Mouse (Mus musculus): Measurements from ENCODE around the gene Tmcc3.
"Not testable (repeated sequence)": the region's sequence is repeated elsewhere in the genome, so short reads cannot be mapped to it uniquely, and the experiment has no call there.

Tmcc3 gene

GRCm38 (mm10) chr10:94595705-94596104 lies 284.0 kb downstream of the Tmcc3 start:
- no peak for DNase-seq

DNA sequence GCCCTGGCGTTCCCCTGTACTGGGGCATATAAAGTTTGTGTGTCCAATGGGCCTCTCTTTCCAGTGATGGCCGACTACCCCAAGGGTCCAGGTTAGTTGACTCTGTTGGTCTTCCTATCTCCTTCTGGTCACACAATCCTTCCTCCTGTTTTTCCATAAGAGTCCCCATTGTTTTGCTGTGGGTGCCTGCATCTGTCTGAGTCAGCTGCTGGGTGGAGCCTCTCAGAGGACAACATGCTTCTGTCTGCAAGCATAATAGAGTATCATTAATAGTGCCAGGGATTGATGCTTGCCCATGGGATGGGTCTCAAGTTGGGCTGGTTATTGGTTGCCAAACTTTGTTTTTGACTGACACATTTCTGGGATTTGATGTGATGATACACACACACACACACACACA lies 288.1 kb downstream of the Tmcc3 start:
- not testable (repeated sequence) for DNase-seq

DNA sequence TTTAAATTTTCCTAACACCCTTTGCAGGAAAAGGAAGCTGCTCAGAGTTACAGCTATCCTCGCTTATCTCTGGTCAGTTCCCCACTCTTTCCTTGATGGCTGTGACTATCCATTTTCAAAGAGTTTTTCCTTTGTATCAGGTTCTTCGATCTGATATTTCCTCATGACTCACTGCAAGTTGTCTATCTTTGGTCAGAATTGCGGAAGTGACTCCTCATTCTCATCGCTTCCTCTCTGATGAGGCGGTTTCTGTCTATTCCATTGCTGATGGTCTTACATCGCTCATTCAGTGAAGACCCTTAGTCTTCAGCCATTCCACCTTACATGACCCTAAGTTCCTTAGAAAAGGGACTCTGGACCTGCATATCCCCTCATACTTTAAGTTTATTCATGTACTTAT lies 289.3 kb downstream of the Tmcc3 start:
- no peak for DNase-seq

DNA sequence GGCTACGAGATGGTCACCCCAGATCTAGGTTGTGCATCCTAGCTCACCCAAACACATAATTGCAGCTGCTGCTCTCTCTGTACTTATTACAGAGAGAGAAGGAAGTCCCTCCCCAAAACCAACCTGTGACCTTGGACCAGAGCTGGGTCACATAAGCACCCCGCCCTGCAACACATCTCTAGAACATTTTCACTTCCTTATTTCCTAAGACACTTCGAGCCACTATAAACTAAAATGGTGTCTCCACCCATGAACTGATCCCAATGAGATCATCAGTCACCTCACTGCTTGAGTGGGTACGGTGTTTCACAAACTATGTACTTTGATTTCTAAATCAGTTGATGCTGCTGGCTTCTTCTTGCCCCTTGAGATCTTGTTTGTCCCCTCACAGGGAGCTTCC lies 293.7 kb downstream of the Tmcc3 start:
- no peak for DNase-seq

DNA sequence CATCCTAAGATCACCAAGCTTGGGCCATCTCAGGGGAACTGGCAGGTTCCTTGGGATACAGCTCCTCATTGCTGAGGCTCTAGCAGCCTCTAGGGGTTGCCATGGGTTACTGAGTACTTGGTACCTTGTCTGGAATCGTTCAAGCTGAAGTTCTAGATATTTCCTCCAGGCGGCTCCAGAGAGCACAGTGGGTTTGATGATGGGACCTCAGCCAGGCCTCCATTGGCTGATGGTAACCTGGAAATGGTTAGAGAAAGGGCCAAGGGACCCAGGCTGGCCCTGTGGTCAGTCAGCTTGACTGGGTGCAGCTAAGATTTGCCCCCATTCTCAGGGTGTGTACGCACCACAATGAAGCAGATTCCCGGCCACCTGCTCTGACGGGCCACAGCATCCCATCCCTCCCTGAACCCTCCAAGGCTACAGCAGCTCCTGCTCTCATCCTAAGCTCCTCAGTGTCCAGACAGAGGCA lies 297.6 kb downstream of the Tmcc3 start:
- DNase-seq, result peak; percentile 75 to 86

GRCm38 (mm10) chr10:94611228-94611968 lies 299.6 kb downstream of the Tmcc3 start:
- no peak for DNase-seq

- no peak for DNase-seq
Measured at GRCm38 (mm10) chr10:94611969-94612440, 300.3 kb downstream of the Tmcc3 start.

DNA sequence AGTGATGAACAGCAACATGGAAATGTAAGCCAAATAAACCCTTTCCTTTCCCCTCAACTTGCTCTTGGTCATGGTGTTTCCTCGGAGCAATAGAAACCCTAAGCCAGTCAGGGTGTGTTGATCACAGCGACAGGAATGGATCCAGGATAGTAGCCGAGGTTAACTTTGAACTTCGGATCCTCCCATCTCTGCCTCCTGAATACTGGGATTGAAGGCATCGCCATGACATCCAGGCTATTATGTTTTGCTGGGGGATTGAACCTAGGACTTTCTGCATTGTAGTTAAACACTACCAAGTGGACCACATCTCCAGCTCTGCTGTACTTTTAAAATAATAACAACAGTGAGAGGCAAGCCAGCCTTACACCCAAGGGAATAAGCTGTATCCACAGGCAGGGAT lies 307.8 kb downstream of the Tmcc3 start:
- no peak for DNase-seq

DNA sequence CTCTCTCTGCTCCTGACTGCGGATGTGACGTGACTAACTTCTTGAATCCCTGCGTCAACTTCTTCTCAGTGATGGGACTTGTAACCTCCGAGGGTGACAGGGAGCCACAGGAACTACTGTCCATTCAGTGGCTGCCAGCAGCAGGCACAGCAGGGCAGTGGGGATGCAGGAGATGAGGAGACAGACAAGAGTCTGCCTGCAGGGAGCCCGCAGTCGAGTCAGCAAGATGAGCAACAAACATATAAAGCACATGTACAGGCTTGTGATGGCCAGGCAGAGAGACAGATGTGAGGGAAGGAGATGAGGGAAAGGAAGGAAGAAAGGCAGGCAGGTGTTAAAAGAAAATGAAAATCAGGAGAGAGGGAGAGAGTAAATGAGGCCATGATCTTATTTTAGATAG lies 308.8 kb downstream of the Tmcc3 start:
- DNase-seq, result no peak

DNA sequence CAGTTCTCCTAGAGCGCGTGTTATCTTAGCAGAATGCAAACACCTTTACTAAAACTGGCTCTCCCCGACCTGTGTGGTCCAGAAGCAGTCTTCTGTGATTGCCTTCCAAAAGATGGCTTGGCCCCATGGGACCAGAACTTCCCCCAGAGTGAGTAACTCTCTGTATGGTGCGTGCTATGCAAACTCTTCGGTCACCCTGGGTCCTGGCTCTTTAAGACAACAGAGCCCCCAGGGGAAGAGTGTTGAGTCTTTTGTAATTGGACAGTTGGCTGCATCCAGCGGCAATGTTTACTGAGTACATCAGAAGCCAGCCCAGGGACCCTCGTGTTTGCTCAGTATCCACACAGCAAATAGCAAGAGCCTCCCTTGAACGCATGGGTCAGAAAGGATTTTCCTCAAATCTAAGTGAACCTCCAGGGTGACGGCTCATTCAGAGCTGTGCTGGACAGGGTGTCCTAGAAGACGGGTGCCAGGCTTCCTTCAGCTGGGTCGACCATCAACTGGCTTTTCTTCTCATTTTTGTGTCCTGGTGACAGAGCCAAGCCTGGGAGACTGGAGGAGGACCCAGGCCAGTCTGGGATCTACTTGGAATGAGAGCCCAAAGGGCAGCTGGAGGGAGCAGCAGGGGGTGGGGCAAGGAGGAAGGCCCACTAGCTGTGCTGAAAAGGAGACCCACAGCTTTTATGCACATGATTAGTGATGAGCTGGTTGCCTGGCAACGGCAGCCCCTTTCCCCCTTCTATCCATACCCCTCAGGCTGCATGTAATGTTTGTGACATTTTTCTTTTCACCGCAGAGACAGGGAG lies 309.9 kb downstream of the Tmcc3 start:
- no peak for DNase-seq

DNA sequence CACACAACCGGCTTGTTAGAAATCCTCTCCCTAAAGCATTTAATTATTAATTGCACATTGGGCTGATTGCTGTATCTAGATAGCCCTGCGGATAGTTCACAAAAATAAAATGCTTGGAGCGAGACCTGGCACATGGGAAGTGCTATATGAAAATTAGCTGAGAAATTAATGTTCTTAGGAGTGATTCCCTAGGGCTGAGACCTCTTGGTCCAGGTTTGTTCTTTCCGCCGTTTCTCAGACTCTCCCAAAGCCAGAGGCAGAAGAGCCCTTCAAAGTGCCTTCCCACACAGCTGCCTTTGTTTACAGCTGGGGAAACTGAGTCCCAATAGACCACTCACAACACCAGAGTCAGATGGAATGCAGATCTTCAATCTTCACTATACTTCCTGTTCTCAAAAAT lies 310.5 kb downstream of the Tmcc3 start:
- no peak for DNase-seq

DNA sequence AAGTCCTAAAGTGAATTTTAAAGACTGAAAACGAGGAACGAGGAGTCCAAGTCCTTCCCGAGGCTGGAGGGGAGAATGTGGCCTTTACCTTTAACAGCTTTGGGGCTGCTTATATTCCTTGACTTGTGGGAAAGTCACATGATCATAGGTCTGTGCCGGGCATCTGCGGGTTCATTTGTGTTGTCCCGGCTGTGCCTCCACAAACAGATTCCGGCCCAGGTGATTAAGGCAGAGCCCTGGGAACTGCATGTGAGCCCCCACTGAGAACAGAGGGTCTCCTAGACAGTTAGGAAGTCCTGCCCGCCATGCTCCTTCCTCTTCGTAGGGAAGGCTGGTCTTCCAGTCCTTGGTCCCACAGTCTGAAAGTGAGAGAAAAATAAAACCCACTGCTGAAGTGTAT lies 311.1 kb downstream of the Tmcc3 start:
- DNase-seq, result no peak

DNA sequence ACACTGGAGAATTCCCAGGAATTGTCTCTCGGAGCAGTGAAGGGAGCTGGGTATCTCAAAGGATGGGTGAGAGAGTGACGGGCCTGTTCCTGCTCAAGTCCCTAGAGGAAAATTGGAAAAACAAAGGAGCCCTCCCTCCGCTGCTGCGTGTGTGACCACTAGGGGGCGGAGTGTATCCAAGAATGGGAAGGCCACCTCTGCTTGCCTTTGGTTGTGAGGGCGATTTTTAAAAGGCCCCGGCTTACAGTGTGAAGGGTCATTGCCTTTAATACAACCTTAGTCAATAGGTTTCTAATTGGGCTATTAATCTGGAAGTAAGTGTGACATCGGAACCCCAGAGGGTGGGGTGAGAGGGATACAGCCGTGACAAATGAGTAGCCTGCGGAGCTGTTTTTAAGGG lies 311.9 kb downstream of the Tmcc3 start:
- DNase-seq, result peak; percentile 52 to 82

GRCm38 (mm10) chr10:94625036-94625435 lies 313.3 kb downstream of the Tmcc3 start:
- DNase-seq, result no peak

GRCm38 (mm10) chr10:94625606-94626005 lies 313.9 kb downstream of the Tmcc3 start:
- DNase-seq, result no peak

GRCm38 (mm10) chr10:94630771-94631280 lies 319.1 kb downstream of the Tmcc3 start:
- no peak for DNase-seq

DNA sequence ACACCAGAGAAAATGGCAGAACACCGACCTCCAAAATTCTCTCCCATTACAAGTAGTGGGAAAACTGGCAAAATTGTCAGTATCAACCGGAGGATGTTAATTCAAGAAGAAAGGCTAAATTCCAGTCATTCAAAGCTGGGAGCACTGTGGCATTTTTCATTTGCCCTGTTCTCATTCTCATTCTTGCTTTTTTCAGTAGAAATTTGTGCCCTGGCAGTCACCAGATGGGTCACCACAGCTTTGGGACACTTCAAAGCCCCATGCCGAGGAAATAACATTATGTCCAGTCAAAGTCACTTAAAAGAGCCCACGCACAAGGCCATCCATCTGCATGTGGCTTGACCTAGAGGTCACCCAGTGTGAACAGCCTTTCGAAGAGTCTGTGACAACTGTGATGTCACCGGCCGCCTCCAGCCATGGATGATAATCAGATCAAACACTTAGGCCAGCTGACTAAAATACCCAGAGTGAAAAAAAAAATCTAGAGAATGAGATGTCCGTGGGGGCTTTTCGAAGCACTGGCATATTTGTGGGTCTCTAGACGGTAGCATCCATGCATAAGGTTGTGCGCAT lies 319.9 kb downstream of the Tmcc3 start:
- no peak for DNase-seq

GRCm38 (mm10) chr10:94632245-94632644 lies 320.5 kb downstream of the Tmcc3 start:
- DNase-seq, result no peak

GRCm38 (mm10) chr10:94638599-94638998 lies 326.9 kb downstream of the Tmcc3 start:
- DNase-seq, result no peak

GRCm38 (mm10) chr10:94639281-94639680 lies 327.5 kb downstream of the Tmcc3 start:
- no peak for DNase-seq

DNA sequence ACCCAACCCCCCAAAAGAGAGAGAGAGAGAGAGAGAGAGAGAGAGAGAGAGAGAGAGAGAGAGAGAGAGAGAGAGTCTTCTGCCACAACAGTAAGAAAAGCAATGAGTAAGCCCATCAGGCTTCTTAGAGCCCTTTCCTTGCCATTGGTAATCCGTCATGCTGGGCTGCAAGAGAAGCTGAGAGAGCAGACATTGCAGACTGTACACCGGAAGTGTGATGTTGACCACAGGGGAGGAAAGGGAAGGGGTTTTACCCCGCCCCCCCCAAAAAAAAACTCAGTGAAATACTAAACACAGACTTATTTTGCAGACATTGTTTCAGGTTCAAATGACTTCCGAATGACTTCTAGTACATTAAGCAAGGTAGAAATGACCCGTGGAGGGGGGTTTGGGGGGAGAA lies 328.3 kb downstream of the Tmcc3 start:
- no peak for DNase-seq
